Mouse (Mus musculus) lung, embryonic 14.5 days (tissue): ENCODE measurements around the gene Gm29427. TPM values are rescaled to one million over a fixed set of nuclear protein-coding genes. Genes with fewer than 3 reads are reported as not detected.

Experiments used
- ATAC-seq: fragments of 200-750 bp; cut with Nextera tagmentation; 2 replicates; pipeline ENCODE4 v1.8.0; 2017; ENCODE audit warnings: mild to moderate bottlenecking, moderate TSS enrichment, moderate library complexity; ENCODE audit not compliant: insufficient read depth
- DNase-seq: peaks from one replicate; pipeline ENCODE4 v3.0.0-alpha.2; 2015
- H3K27ac ChIP-seq: fragments of 300-500 bp; sonication (generic); 2 replicates; pipeline ENCODE4 v1.5.1; 2014; ENCODE audit warnings: low read depth, mild to moderate bottlenecking, moderate library complexity
- H3K27me3 ChIP-seq: fragments of 300-500 bp; sonication (generic); 2 replicates; pipeline ENCODE4 v1.6.1; 2014; ENCODE audit warnings: low read length, control low read depth; ENCODE audit not compliant: insufficient read depth
- H3K36me3 ChIP-seq: fragments of 300-500 bp; sonication (generic); 2 replicates; pipeline ENCODE4 v1.6.1; 2014; ENCODE audit warnings: control low read depth; ENCODE audit not compliant: insufficient read depth
- H3K4me1 ChIP-seq: fragments of 300-500 bp; sonication (generic); 2 replicates; pipeline ENCODE4 v1.6.1; 2014; ENCODE audit warnings: antibody characterized with exemption, control low read depth; ENCODE audit not compliant: insufficient read depth
- H3K4me2 ChIP-seq: fragments of 300-500 bp; sonication (generic); 2 replicates; pipeline ENCODE4 v1.6.1; 2014; ENCODE audit warnings: mild to moderate bottlenecking
- H3K4me3 ChIP-seq: fragments of 300-500 bp; sonication (generic); 2 replicates; pipeline ENCODE4 v1.5.1; 2014; ENCODE audit warnings: low read depth, low read length
- H3K9ac ChIP-seq: fragments of 300-500 bp; sonication (generic); 2 replicates; pipeline ENCODE4 v1.6.1; 2014
- H3K9me3 ChIP-seq: fragments of 300-500 bp; sonication (generic); 2 replicates; pipeline ENCODE4 v1.6.1; 2016; ENCODE audit warnings: low read depth, low read length, control low read depth
- CTCF ChIP-seq: IDR thresholded peaks from 2 replicates; pipeline ENCODE4 v1.5.1; 2016; ENCODE audit warnings: antibody characterized with exemption, low read depth
- WGBS: fragments of 180-500 bp; shearing (Covaris S2); extraction: QIAGEN DNeasy Blood & Tissue Kit; methylation state at CpG from one replicate; pipeline ENCODE4 v1.1.7; 2014; 5-methylcytosine and 5-hydroxymethylcytosine counted together
- polyA plus RNA-seq: library from polyadenylated mRNA; unstranded; fragments of >200 nt; fragmentation: Nextera tagmentation; extraction: Ambion mirVana; gene quantifications from 2 replicates; pipeline ENCODE4 v1.2.1, GENCODE M21; 2014

Gene Gm29427
- polyA plus RNA-seq, 1 experiment from 2014 or later: not detected

GRCm38 (mm10) chr1:130738551-130739106 is 23.0 kb upstream of the Gm29427 start:
- no peaks in the 10 kb centered on the region for H3K9me3 ChIP-seq
- TF ChIP-seq CTCF: no peak
- no peak overlapping the region for H3K9ac ChIP-seq
- H3K27ac ChIP-seq: no peak overlapping the region
- H3K4me2 ChIP-seq: no peak overlapping the region
- H3K4me3 ChIP-seq: no peak overlapping the region
- peaks cover 3% of the 10 kb centered on the region for H3K4me1 ChIP-seq
- no peaks in the 10 kb centered on the region for H3K36me3 ChIP-seq
- no peaks in the 10 kb centered on the region for H3K27me3 ChIP-seq
- no peak for DNase-seq
- WGBS: 58% methylated on average over 3 of the region's 3 CpGs
- ATAC-seq: no peak

- WGBS: 89% methylated on average over 7 of the region's 7 CpGs
- Histone ChIP-seq H3K36me3 (no peaks in the 10 kb centered on the region), H3K27me3 (no peaks in the 10 kb centered on the region), H3K9me3 (no peaks in the 10 kb centered on the region), H3K27ac (no peak overlapping the region), H3K4me2 (no peak overlapping the region), H3K4me1 (peaks cover 3% of the 10 kb centered on the region), H3K9ac (no peak overlapping the region), H3K4me3 (no peak overlapping the region)
- DNase-seq (no peak), ATAC-seq (no peak)
- TF ChIP-seq CTCF: no peak
Measured at GRCm38 (mm10) chr1:130737916-130738315, 22.3 kb upstream of the Gm29427 start.

GRCm38 (mm10) chr1:130737411-130737881 is 21.8 kb upstream of the Gm29427 start:
- Histone ChIP-seq H3K4me2 (no peak overlapping the region), H3K4me1 (peaks cover 3% of the 10 kb centered on the region), H3K4me3 (no peak overlapping the region), H3K9me3 (no peaks in the 10 kb centered on the region), H3K36me3 (no peaks in the 10 kb centered on the region), H3K27ac (no peak overlapping the region), H3K27me3 (no peaks in the 10 kb centered on the region), H3K9ac (no peak overlapping the region)
- no peak for DNase-seq
- no peak for TF ChIP-seq CTCF
- WGBS: 33% methylated on average over 11 of the region's 11 CpGs
- ATAC-seq: no peak

GRCm38 (mm10) chr1:130734852-130735251 is 19.3 kb upstream of the Gm29427 start:
- H3K36me3 ChIP-seq: no peaks in the 10 kb centered on the region

GRCm38 (mm10) chr1:130734452-130734851 is 18.9 kb upstream of the Gm29427 start:
- Histone ChIP-seq H3K4me2 (peak overlapping the region; percentile 57), H3K4me1 (peaks cover 18% of the 10 kb centered on the region), H3K9ac (no peak overlapping the region), H3K27ac (peak overlapping the region; percentile 75), H3K36me3 (no peaks in the 10 kb centered on the region), H3K4me3 (no peak overlapping the region), H3K9me3 (no peaks in the 10 kb centered on the region), H3K27me3 (no peaks in the 10 kb centered on the region)
- 38% methylated on average over 5 of the region's 5 CpGs for WGBS
- DNase-seq: peak; percentile 65
- no peak for ATAC-seq
- TF ChIP-seq CTCF: no peak

More at GRCm38 (mm10) chr1:130734852-130735251, 19.3 kb upstream of the Gm29427 start:
- Histone ChIP-seq H3K4me2 (peak overlapping the region; percentile 57; the same call in 1 of the 2 replicates), H3K4me3 (no peak overlapping the region), H3K4me1 (peaks cover 18% of the 10 kb centered on the region), H3K9ac (no peak overlapping the region), H3K9me3 (no peaks in the 10 kb centered on the region), H3K27ac (peak overlapping the region; percentile 75), H3K27me3 (no peaks in the 10 kb centered on the region)
- ATAC-seq (no peak), DNase-seq (peak; percentile 55)
- 40% methylated on average over 8 of the region's 8 CpGs for WGBS
- TF ChIP-seq CTCF: no peak

- Histone ChIP-seq H3K4me2 (peak overlapping the region; percentile 57), H3K27me3 (no peaks in the 10 kb centered on the region), H3K36me3 (no peaks in the 10 kb centered on the region), H3K9ac (no peak overlapping the region), H3K4me1 (peaks cover 18% of the 10 kb centered on the region), H3K9me3 (no peaks in the 10 kb centered on the region), H3K27ac (peak overlapping the region; percentile 75), H3K4me3 (0 out of 2 replicates have a peak overlapping the region, but pooled peaks have one; percentile 6)
- 62% methylated on average over 4 of the region's 4 CpGs for WGBS
- TF ChIP-seq CTCF: no peak
- DNase-seq (peak; percentile 44), ATAC-seq (peak; percentile 32; the same call in 1 of the 2 replicates)
Measured at GRCm38 (mm10) chr1:130733671-130734070, 18.1 kb upstream of the Gm29427 start.

- H3K27ac ChIP-seq: peak overlapping the region; percentile 75
- no peaks in the 10 kb centered on the region for H3K9me3 ChIP-seq
- H3K27me3 ChIP-seq: no peaks in the 10 kb centered on the region
- no peaks in the 10 kb centered on the region for H3K36me3 ChIP-seq
- ATAC-seq (peak; percentile 2; the same call in 1 of the 2 replicates), DNase-seq (no peak)
- H3K9ac ChIP-seq: no peak overlapping the region
- peak overlapping the region; percentile 11; the same call in 1 of the 2 replicates for H3K4me3 ChIP-seq
- WGBS: 71% methylated on average over 13 of the region's 13 CpGs
- no peak for TF ChIP-seq CTCF
- peaks cover 18% of the 10 kb centered on the region for H3K4me1 ChIP-seq
- peak overlapping the region; percentile 57 for H3K4me2 ChIP-seq
Measured at GRCm38 (mm10) chr1:130732706-130733658, 17.4 kb upstream of the Gm29427 start.
